Mouse (Mus musculus) liver, embryonic 14.5 days (tissue): Measurements from ENCODE around the gene Hnrnph3. TPM values are rescaled to one million over a fixed set of nuclear protein-coding genes. Genes with fewer than 3 reads are reported as not detected.

Source experiments
- ATAC-seq: fragments of 200-750 bp; cut with Nextera tagmentation; 2 replicates; pipeline ENCODE4 v1.8.0; 2017; ENCODE audit warnings: moderate number of reproducible peaks, mild to moderate bottlenecking, moderate library complexity; ENCODE audit not compliant: insufficient read depth
- DNase-seq, 3 experiments: peaks; one replicate each; pipeline ENCODE4 v3.0.0-alpha.2; 2012 to 2013; ENCODE audit warnings: low read depth in 3 of 3, low spot score in 3 of 3
- H3K27ac ChIP-seq: fragments of 300-500 bp; sonication (generic); 2 replicates; pipeline ENCODE4 v1.5.1; 2014; ENCODE audit warnings: moderate library complexity, mild to moderate bottlenecking, control low read depth, inconsistent platforms
- H3K27me3 ChIP-seq: fragments of 300-500 bp; sonication (generic); 2 replicates; pipeline ENCODE4 v1.6.1; 2014; ENCODE audit warnings: mild to moderate bottlenecking, low read length, moderate library complexity; ENCODE audit not compliant: control insufficient read depth, insufficient read depth
- H3K36me3 ChIP-seq: fragments of 300-500 bp; sonication (generic); replicated peaks from 2 replicates; pipeline ENCODE4 v1.6.1; 2014; ENCODE audit warnings: low read depth; ENCODE audit not compliant: control insufficient read depth, insufficient read depth
- H3K4me1 ChIP-seq, 2 experiments: fragments of 200-500 bp in 1 of 2; fragments of 300-500 bp in 1 of 2; sonication (generic) in 1 of 2; replicated peaks; 2 replicates each; pipeline ENCODE4 v1.6.1; 2012 to 2014; ENCODE audit warnings: antibody characterized with exemption in 1 of 2, inconsistent platforms in 1 of 2, low read length in 1 of 2; ENCODE audit not compliant: control insufficient read depth in 2 of 2, insufficient read depth in 2 of 2
- H3K4me2 ChIP-seq: fragments of 300-500 bp; sonication (generic); 2 replicates; pipeline ENCODE4 v1.6.1; 2014; ENCODE audit warnings: low read depth, mild to moderate bottlenecking, control low read depth, moderate library complexity
- H3K4me3 ChIP-seq, 2 experiments: fragments of 200-500 bp in 1 of 2; fragments of 300-500 bp in 1 of 2; sonication (generic) in 1 of 2; 2 replicates each; pipeline ENCODE4 v1.5.1; 2012 to 2014; ENCODE audit warnings: low read depth in 2 of 2, low read length in 2 of 2, mild to moderate bottlenecking in 2 of 2, control low read depth in 1 of 2, inconsistent platforms in 1 of 2, moderate library complexity in 1 of 2; ENCODE audit not compliant: insufficient read depth in 1 of 2
- H3K9ac ChIP-seq: fragments of 300-500 bp; sonication (generic); replicated peaks from 2 replicates; pipeline ENCODE4 v1.6.1; 2014; ENCODE audit warnings: mild to moderate bottlenecking, control low read depth, moderate library complexity
- H3K9me3 ChIP-seq: fragments of 300-500 bp; sonication (generic); 2 replicates; pipeline ENCODE4 v1.6.1; 2016; ENCODE audit warnings: low read length, mixed read lengths; ENCODE audit not compliant: control insufficient read depth
- CTCF ChIP-seq: IDR thresholded peaks from 2 replicates; pipeline ENCODE4 v1.5.1; 2016; ENCODE audit warnings: antibody characterized with exemption, low read depth, control low read depth
- EP300 ChIP-seq: IDR thresholded peaks from 2 replicates; pipeline ENCODE4 v1.6.1; 2016; ENCODE audit warnings: antibody characterized with exemption, low read depth
- WGBS: fragments of 180-500 bp; shearing (Covaris S2); extraction: QIAGEN DNeasy Blood & Tissue Kit; methylation state at CpG from one replicate; pipeline ENCODE4 v1.1.7; 2014; ENCODE audit not compliant: insufficient replicate concordance; 5-methylcytosine and 5-hydroxymethylcytosine counted together
- polyA plus RNA-seq, 2 experiments: library from polyadenylated mRNA; depleted of rRNA in 1 of 2; stranded (reverse) in 1 of 2; unstranded in 1 of 2; fragments of >200 nt; fragmentation: Nextera tagmentation in 1 of 2; extraction: Ambion mirVana in 1 of 2; gene quantifications; 2 replicates each; pipeline versions ENCODE4 v1.2.1 to v1.2.3; 2012 to 2014

Gene Hnrnph3
- polyA plus RNA-seq, 2 experiments, result 12.4 to 23.2 TPM

- H3K4me3 ChIP-seq, result no peak overlapping the region
Observed at GRCm38 (mm10) chr10:63025491-63026011, 1.5 kb upstream of the Hnrnph3 start.

GRCm38 (mm10) chr10:63025016-63025415, 999 bp upstream of the Hnrnph3 start:
- TF ChIP-seq CTCF (no peak), EP300 (no peak)
- Histone ChIP-seq H3K4me1 (peaks cover 17% of the 10 kb centered on the region in 2 experiments), H3K4me3 (peak overlapping the region in 1 of 2 experiments; percentile 100; a peak in 3 of 4 replicates), H3K27ac (no peak overlapping the region), H3K27me3 (no peaks in the 10 kb centered on the region), H3K36me3 (no peaks in the 10 kb centered on the region), H3K4me2 (peak overlapping the region; percentile 90), H3K9me3 (no peaks in the 10 kb centered on the region), H3K9ac (no peak overlapping the region)
- 51% methylated on average over 2 of the region's 2 CpGs for WGBS
- ATAC-seq (no peak), DNase-seq (no peak)

More at GRCm38 (mm10) chr10:63025491-63026011, 1.5 kb upstream of the Hnrnph3 start:
- 59% methylated on average over 6 of the region's 6 CpGs for WGBS
- Histone ChIP-seq H3K36me3 (no peaks in the 10 kb centered on the region), H3K9ac (no peak overlapping the region), H3K27ac (no peak overlapping the region), H3K4me1 (peaks cover 17% of the 10 kb centered on the region in 2 experiments), H3K9me3 (no peaks in the 10 kb centered on the region), H3K4me2 (no peak overlapping the region; the same call in 1 of the 2 replicates), H3K27me3 (no peaks in the 10 kb centered on the region)
- ATAC-seq (no peak), DNase-seq (no peak)
- TF ChIP-seq EP300, result no peak
- TF ChIP-seq CTCF, result no peak

- H3K27me3 ChIP-seq, result no peaks in the 10 kb centered on the region
- H3K4me3 ChIP-seq, result peak overlapping the region; percentile 81 to 100
- H3K9ac ChIP-seq, result peak overlapping the region; percentile 99
- ATAC-seq (no peak), DNase-seq (peak; percentile 30 to 45 (median 33))
- TF ChIP-seq EP300 (no peak), CTCF (peak; percentile 64)
- peak overlapping the region; percentile 75 for H3K27ac ChIP-seq
- peaks cover 17% of the 10 kb centered on the region in 2 experiments for H3K4me1 ChIP-seq
- H3K9me3 ChIP-seq, result no peaks in the 10 kb centered on the region
- no peaks in the 10 kb centered on the region for H3K36me3 ChIP-seq
- peak overlapping the region; percentile 90 for H3K4me2 ChIP-seq
- under 1% methylated on average over 8 of the region's 8 CpGs for WGBS
Observed at GRCm38 (mm10) chr10:63024580-63024910, 528 bp upstream of the Hnrnph3 start.

DNA sequence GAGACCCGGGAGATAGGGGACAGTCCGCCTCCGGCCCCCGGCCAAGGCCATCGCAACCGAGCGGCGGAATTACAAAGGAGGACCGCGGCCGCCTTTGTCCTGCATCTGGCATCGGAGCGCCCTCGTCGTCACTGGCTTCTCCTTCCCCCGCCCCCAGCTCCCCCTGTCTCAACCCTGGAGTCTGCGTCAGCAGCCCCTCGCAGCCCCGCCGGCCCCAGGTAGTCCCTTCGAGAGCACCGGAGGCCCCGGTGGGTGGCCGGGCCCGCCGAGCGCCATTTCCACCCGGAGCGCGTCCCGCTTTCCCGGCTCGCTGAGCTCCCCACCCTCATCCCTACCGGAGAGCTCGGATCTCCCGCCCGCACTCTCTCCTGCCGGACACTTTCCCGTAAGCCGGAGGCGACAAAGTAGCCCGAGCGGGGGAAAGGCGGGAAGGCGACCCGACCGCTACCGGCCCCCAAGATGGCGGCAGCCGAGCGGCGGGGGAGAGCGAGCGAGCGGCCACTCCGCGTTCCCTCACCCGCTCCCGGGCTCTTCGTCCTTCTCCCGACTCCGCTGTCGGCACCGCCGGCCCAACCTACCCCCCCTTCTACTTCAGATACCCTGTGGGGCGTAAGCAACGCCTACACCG, 782 bp downstream of the Hnrnph3 start:
- H3K27ac ChIP-seq, result peak overlapping the region; percentile 87
- no peaks in the 10 kb centered on the region for H3K27me3 ChIP-seq
- peak overlapping the region; percentile 90 for H3K4me2 ChIP-seq
- peaks cover 17% of the 10 kb centered on the region in 2 experiments for H3K4me1 ChIP-seq
- peak overlapping the region; percentile 81 to 100 for H3K4me3 ChIP-seq
- DNase-seq (no peak), ATAC-seq (peak; percentile 58)
- TF ChIP-seq EP300, result no peak
- no peak for TF ChIP-seq CTCF
- WGBS, result under 1% methylated on average over 63 of the region's 68 CpGs
- H3K36me3 ChIP-seq, result no peaks in the 10 kb centered on the region; the same call in none of the 2 replicates
- H3K9me3 ChIP-seq, result no peaks in the 10 kb centered on the region
- peak overlapping the region; percentile 99 for H3K9ac ChIP-seq

DNA sequence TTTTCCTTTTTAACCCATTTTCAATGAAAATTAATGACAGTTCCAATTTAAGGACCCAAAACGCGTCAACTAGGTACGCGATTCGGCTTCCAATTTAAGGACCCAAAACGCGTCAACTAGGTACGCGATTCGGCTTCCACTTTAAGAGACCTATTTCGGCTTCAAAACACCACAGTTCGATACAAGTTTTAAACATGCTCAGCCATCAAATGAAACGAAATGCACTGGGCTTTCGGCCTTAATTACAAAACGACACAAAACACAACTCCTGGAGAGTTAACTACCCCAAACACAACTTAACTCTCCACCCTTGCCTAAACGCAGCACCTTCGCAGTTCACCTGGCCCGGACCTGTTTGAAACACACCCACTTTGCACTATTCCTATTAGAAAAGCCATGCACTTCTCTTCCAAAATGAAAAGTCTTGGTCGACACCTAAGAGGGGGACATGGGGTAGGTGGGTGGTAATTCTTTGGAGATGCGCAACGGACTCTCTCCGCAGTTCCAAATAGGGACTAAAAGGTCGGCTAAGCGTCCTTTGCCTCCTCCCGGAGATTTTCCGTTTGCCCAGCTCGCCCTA, 1.4 kb downstream of the Hnrnph3 start:
- H3K4me1 ChIP-seq, result peaks cover 17% of the 10 kb centered on the region in 2 experiments
- peak overlapping the region; percentile 81 to 100 for H3K4me3 ChIP-seq
- H3K27ac ChIP-seq, result peak overlapping the region; percentile 87
- peak overlapping the region; percentile 90 for H3K4me2 ChIP-seq
- H3K9me3 ChIP-seq, result no peaks in the 10 kb centered on the region
- DNase-seq (no peak), ATAC-seq (no peak)
- no peaks in the 10 kb centered on the region for H3K27me3 ChIP-seq
- TF ChIP-seq CTCF (no peak), EP300 (no peak)
- peaks cover 4% of the 10 kb centered on the region for H3K36me3 ChIP-seq
- under 1% methylated on average over 27 of the region's 27 CpGs for WGBS
- peak overlapping the region; percentile 99 for H3K9ac ChIP-seq
